Mouse (Mus musculus): Measurements from ENCODE around the gene Luc7l2. TPM values are rescaled to one million over a fixed set of nuclear protein-coding genes. Genes with fewer than 3 reads are reported as not detected.

Gene Luc7l2
- polyA plus RNA-seq, 2 experiments: 60.9 to 214 TPM

DNA sequence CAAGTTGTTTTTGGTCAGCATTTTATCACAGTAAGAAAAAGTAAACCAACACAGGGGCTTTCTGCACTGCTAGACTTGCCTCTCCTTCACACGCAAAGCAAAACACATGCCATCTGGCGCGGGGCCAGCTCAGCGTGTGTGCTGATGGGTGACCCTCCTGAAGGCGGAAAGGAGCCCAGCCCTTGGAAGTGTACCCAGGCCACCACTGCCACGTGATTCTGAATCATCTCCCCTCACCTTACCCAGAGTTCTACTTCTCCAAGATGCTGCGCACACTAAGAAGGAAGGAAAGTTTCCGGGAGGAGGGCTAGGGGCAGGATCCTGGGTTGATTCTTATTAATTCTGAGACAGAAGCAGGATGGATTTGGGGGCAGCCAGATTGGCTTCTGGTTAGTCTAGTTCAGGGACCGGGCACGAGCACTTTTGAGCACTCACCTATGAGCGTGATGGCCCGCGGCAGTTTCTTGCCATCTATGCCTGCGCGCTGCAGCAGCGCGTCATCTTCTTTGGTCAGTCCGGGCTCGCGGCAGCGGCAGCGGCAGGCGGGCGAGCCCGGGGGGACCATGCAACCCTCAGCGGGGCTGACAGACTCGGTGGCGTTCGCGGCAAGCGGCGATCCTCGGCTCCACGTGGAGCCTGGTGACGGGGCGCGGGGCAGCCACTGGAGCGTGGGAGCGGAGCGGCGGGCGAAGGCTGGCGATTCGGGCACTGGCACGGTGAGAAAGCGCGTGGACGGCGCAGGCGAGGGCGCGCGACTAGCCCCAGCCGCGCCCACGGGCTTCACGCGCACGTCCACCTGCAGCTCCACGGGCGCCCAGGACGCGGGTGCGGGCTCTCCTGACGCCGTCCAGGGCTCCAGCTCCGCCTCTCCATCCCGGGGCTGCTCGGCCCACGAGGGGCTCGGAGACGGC, 85.1 kb downstream of the Luc7l2 start:
- TF ChIP-seq POLR2A (IDR thresholded peaks at IDR 0.05; ENCODE audit: borderline replicate concordance, extremely low read depth, insufficient read depth, insufficient read length): no peak
- ATAC-seq (ENCODE audit: low FRiP score, low read depth) (peak; percentile 23; the same call in 1 of the 2 replicates), DNase-seq (ENCODE audit: low spot score) (peak; percentile 22)
- Histone ChIP-seq H3K27me3 (ENCODE audit: control insufficient read depth, insufficient read depth, low read length) (peaks cover 66% of the 10 kb centered on the region), H3K9ac (ENCODE audit: low read depth, low read length, severe bottlenecking) (peak overlapping the region; percentile 49), H3K9me3 (ENCODE audit: control insufficient read depth, low read length) (no peaks in the 10 kb centered on the region), H3K27ac (replicated peaks; ENCODE audit: low read depth, low read length) (no peak overlapping the region), H3K36me3 (ENCODE audit: control insufficient read depth, insufficient read depth, low read length) (no peaks in the 10 kb centered on the region), H3K4me1 (ENCODE audit: control insufficient read depth, insufficient read depth, low read length) (peaks cover 12% of the 10 kb centered on the region), H3K4me3 (replicated peaks; ENCODE audit: low read length) (peak overlapping the region; percentile 55), H3K4me2 (replicated peaks; ENCODE audit: low read depth, low read length, severe bottlenecking) (peak overlapping the region; percentile 100)
- 2% methylated on average over 40 of the region's 72 CpGs for WGBS

DNA sequence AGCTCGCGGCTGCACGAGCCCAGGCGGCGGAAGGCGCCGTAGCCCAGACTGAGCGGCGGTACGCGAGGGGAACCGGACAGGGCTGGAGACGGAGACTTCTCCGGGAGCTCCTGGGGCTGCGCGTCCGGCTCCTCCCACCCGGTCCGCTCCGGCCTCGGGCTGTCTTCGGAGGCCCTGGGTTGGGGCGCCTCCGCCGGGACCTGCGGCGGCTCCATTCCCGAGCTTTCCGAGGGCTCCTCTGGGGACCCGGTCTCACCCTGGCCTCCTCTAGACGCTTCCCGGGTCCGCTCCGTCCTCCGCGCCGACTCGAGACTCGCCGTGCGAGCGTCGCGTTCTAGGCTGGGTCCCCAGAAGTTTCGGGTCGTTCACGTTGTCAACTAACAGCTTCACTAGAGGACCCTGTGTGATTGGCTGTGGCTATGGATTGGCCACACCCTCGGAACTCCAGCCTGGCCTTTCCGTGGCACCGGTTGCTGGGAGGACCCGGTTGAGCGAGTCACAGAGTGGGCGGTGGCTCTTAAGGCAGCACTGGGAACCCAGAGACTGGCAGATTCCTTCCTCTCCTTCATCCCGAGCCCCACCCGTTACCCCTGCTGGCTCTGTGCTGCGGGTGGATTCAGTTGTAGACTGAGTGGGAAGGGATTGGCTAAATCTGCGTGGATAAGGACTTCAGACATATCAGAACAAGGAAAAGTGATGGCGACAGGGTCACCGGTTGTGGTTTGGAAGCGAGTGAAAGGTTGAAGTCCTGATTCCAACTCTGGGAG, 85.9 kb downstream of the Luc7l2 start, which contains the start of gene Klrg2:
Klrg2 (minus strand) TSS at position 391 of the 767 bp plus-strand sequence.
- H3K27ac ChIP-seq (replicated peaks; ENCODE audit: low read depth, low read length): no peak within 1 kb of the TSS
- H3K4me2 ChIP-seq (replicated peaks; ENCODE audit: low read depth, low read length, severe bottlenecking): peak within 1 kb of the TSS; percentile 100
- peak within 1 kb of the TSS; percentile 49 for H3K9ac ChIP-seq (ENCODE audit: low read depth, low read length, severe bottlenecking)
- H3K27me3 ChIP-seq (ENCODE audit: control insufficient read depth, insufficient read depth, low read length): peaks cover 72% of the 10 kb centered on the region
- H3K9me3 ChIP-seq (ENCODE audit: control insufficient read depth, low read length): no peaks in the 10 kb centered on the region
- TF ChIP-seq POLR2A (IDR thresholded peaks at IDR 0.05; ENCODE audit: borderline replicate concordance, extremely low read depth, insufficient read depth, insufficient read length): no peak
- H3K4me3 ChIP-seq (replicated peaks; ENCODE audit: low read length): peak within 1 kb of the TSS; percentile 55
- peaks cover 12% of the 10 kb centered on the region for H3K4me1 ChIP-seq (ENCODE audit: control insufficient read depth, insufficient read depth, low read length)
- WGBS: 2% methylated on average over 53 of the region's 60 CpGs
- H3K36me3 ChIP-seq (ENCODE audit: control insufficient read depth, insufficient read depth, low read length): no peaks in the 10 kb centered on the region
- ATAC-seq (ENCODE audit: low FRiP score, low read depth) (peak; percentile 80), DNase-seq (ENCODE audit: low spot score) (peak; percentile 60)

DNA sequence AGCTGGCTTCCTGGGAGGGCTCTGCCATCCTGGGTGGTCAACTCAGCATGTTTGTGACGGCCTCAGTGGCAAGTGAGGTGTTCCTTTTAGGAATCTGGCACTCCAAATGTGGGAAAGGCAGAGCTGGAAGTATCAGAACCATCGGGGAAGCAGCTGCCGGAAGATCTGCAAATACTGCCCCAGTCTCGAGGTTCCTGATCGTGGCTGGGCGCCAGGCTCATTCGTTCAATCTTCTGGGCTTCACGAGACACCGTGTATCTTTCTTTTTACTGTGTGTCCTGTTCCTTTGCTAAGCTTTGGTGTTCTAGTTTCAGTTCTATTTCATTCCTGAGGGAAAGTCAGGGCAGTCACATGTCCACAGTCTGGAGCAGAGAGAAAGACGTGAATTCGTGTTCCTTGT, 89.3 kb downstream of the Luc7l2 start:
- H3K36me3 ChIP-seq (ENCODE audit: control insufficient read depth, insufficient read depth, low read length): no peaks in the 10 kb centered on the region
- H3K9ac ChIP-seq (ENCODE audit: low read depth, low read length, severe bottlenecking): no peak overlapping the region
- H3K27ac ChIP-seq (replicated peaks; ENCODE audit: low read depth, low read length): no peak overlapping the region
- peaks cover 12% of the 10 kb centered on the region for H3K4me1 ChIP-seq (ENCODE audit: control insufficient read depth, insufficient read depth, low read length)
- no peaks in the 10 kb centered on the region for H3K9me3 ChIP-seq (ENCODE audit: control insufficient read depth, low read length)
- no peak overlapping the region for H3K4me2 ChIP-seq (replicated peaks; ENCODE audit: low read depth, low read length, severe bottlenecking)
- peaks cover 54% of the 10 kb centered on the region for H3K27me3 ChIP-seq (ENCODE audit: control insufficient read depth, insufficient read depth, low read length)
- 57% methylated on average over 11 of the region's 11 CpGs for WGBS
- ATAC-seq (ENCODE audit: low FRiP score, low read depth) (no peak), DNase-seq (ENCODE audit: low spot score) (no peak)
- no peak overlapping the region for H3K4me3 ChIP-seq (replicated peaks; ENCODE audit: low read length)
- TF ChIP-seq POLR2A (IDR thresholded peaks at IDR 0.05; ENCODE audit: borderline replicate concordance, extremely low read depth, insufficient read depth, insufficient read length): no peak

DNA sequence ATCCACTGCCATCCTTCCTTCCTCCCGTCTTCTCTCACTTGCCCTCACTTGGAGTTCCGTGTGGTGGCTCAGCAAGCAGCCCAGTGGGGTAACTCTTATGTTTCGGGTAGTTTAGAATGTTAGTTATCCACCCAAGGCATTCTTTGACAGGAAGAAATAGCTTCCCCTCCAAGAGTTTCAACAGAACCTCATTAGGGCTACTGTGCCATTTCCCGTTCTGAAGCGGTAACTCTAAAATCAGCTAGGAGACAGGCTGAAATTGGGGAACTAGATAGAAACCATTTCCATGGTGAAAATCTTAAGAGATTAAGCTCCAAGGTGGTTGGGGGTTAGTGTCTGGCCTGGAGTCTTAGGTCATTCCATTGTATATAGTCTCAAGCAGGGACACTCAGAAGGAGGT, 90.1 kb downstream of the Luc7l2 start:
- peaks cover 46% of the 10 kb centered on the region for H3K27me3 ChIP-seq (ENCODE audit: control insufficient read depth, insufficient read depth, low read length)
- TF ChIP-seq POLR2A (IDR thresholded peaks at IDR 0.05; ENCODE audit: borderline replicate concordance, extremely low read depth, insufficient read depth, insufficient read length): no peak
- H3K27ac ChIP-seq (replicated peaks; ENCODE audit: low read depth, low read length): no peak overlapping the region
- no peaks in the 10 kb centered on the region for H3K9me3 ChIP-seq (ENCODE audit: control insufficient read depth, low read length)
- H3K4me2 ChIP-seq (replicated peaks; ENCODE audit: low read depth, low read length, severe bottlenecking): no peak overlapping the region
- no peak overlapping the region for H3K4me3 ChIP-seq (replicated peaks; ENCODE audit: low read length)
- DNase-seq (ENCODE audit: low spot score) (no peak), ATAC-seq (ENCODE audit: low FRiP score, low read depth) (no peak)
- H3K36me3 ChIP-seq (ENCODE audit: control insufficient read depth, insufficient read depth, low read length): no peaks in the 10 kb centered on the region
- WGBS: 68% methylated on average over 5 of the region's 5 CpGs
- H3K9ac ChIP-seq (ENCODE audit: low read depth, low read length, severe bottlenecking): no peak overlapping the region
- peaks cover 8% of the 10 kb centered on the region for H3K4me1 ChIP-seq (ENCODE audit: control insufficient read depth, insufficient read depth, low read length)

DNA sequence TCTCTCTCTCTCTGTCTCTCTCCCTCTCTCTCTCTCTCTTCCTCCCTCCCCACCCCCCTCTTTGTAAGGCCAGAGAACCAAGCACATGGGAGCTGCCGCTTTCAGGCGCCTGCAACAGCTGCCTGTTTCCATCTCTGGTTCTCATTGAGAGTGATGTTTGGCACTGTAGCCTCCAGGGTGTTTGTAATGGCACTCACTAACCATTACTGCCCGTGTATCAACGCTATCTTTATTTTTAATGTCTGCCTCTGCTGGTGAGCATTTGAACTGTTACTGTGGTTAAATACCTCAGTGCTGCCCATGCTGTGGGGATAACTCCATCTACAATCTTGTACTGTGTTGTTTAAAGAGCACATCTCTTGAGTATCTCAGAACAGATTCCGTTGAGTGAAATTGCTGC, 90.5 kb downstream of the Luc7l2 start:
- no peak for TF ChIP-seq POLR2A (IDR thresholded peaks at IDR 0.05; ENCODE audit: borderline replicate concordance, extremely low read depth, insufficient read depth, insufficient read length)
- no peaks in the 10 kb centered on the region for H3K9me3 ChIP-seq (ENCODE audit: control insufficient read depth, low read length)
- H3K27me3 ChIP-seq (ENCODE audit: control insufficient read depth, insufficient read depth, low read length): peaks cover 41% of the 10 kb centered on the region
- ATAC-seq (ENCODE audit: low FRiP score, low read depth): no peak
- 41% methylated on average over 5 of the region's 5 CpGs for WGBS
- no peak overlapping the region for H3K4me3 ChIP-seq (replicated peaks; ENCODE audit: low read length)
- peaks cover 6% of the 10 kb centered on the region for H3K4me1 ChIP-seq (ENCODE audit: control insufficient read depth, insufficient read depth, low read length)
- no peaks in the 10 kb centered on the region for H3K36me3 ChIP-seq (ENCODE audit: control insufficient read depth, insufficient read depth, low read length)
- H3K4me2 ChIP-seq (replicated peaks; ENCODE audit: low read depth, low read length, severe bottlenecking): no peak overlapping the region
- no peak overlapping the region for H3K27ac ChIP-seq (replicated peaks; ENCODE audit: low read depth, low read length)
- DNase-seq (ENCODE audit: low spot score): no peak
- H3K9ac ChIP-seq (ENCODE audit: low read depth, low read length, severe bottlenecking): no peak overlapping the region
